Mouse (Mus musculus) cortical plate, adult 2 months (tissue): ENCODE results near the gene Gm44973.

Experiments
- CTCF ChIP-seq: fragments of 200-500 bp; IDR thresholded peaks from 2 replicates; pipeline ENCODE4 v1.5.1; 2011; ENCODE audit warnings: mild to moderate bottlenecking, control low read depth, low read length; ENCODE audit not compliant: insufficient read depth; ENCODE audit errors: extremely low read depth
- POLR2A ChIP-seq: fragments of 200-500 bp; IDR thresholded peaks from 2 replicates; pipeline ENCODE4 v1.6.1; 2011; ENCODE audit warnings: mild to moderate bottlenecking, low read length, control low read depth; ENCODE audit not compliant: insufficient read depth; ENCODE audit errors: extremely low read depth

DNA sequence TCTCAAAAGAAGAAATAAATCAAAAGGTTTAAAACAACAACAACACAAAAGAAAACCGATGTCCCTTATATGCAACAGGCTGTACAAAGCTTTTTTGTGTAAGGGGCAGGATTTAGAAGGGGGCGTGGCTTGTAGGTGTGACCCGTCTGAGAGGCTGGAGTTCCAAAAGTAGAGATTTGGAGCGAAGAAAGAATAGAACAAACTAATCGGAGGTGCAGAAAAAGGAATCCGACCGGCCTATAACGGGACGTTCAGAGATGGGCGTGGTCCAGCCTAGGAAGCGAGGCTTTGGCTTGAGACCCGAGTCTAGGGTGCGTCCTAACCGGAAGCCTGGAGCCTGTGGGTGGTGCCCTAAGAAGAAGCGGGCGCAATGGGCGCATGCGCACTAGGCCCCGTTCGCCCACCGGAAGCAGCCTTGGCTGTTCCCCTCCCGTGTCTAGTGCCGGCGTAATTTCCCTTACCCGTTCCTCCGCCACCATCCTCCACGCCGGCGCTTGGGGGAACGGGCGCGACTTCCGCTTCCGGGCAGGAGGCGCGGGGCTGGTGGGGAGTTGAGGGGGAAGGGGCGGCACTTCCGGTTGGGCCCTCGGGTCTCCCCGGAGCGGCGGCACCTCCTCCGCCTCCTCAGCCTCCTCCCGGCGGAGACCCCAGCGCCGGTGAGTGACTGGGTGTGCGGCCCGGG is 4.8 kb downstream of the Gm44973 start, which contains the start of the genes Zfp865 and Ccdc106:
- TF ChIP-seq CTCF (no peak), POLR2A (peak; percentile 66)
